Mouse (Mus musculus) stomach, postnatal 0 days (tissue): ENCODE results near the gene Tbce. TPM values are rescaled to one million over a fixed set of nuclear protein-coding genes. Genes with fewer than 3 reads are reported as not detected.
"Not testable (repeated sequence)": the region's sequence is repeated elsewhere in the genome, so short reads cannot be mapped to it uniquely, and the experiment has no call there.

Experiments
- ATAC-seq: fragments of 200-750 bp; cut with Nextera tagmentation; 2 replicates; pipeline ENCODE4 v1.8.0; 2017; ENCODE audit not compliant: low FRiP score, low TSS enrichment
- DNase-seq: peaks from one replicate; pipeline ENCODE4 v3.0.0-alpha.2; 2016; ENCODE audit warnings: low spot score
- H3K27ac ChIP-seq: fragments of 300-500 bp; sonication (generic); replicated peaks from 2 replicates; pipeline ENCODE4 v1.5.1; 2014; ENCODE audit warnings: mild to moderate bottlenecking, control low read depth
- H3K27me3 ChIP-seq: fragments of 300-500 bp; sonication (generic); 2 replicates; pipeline ENCODE4 v1.6.1; 2014; ENCODE audit warnings: low read length; ENCODE audit not compliant: control insufficient read depth, insufficient read depth
- H3K36me3 ChIP-seq: fragments of 300-500 bp; sonication (generic); 2 replicates; pipeline ENCODE4 v1.6.1; 2014; ENCODE audit warnings: low read length, mixed read lengths; ENCODE audit not compliant: control insufficient read depth, insufficient read depth
- H3K4me1 ChIP-seq: fragments of 300-500 bp; sonication (generic); replicated peaks from 2 replicates; pipeline ENCODE4 v1.6.1; 2014; ENCODE audit warnings: antibody characterized with exemption; ENCODE audit not compliant: control insufficient read depth, insufficient read depth
- H3K4me2 ChIP-seq: fragments of 300-500 bp; sonication (generic); replicated peaks from 2 replicates; pipeline ENCODE4 v1.6.1; 2014; ENCODE audit warnings: low read depth, mild to moderate bottlenecking, control low read depth, moderate library complexity
- H3K4me3 ChIP-seq: fragments of 300-500 bp; sonication (generic); 2 replicates; pipeline ENCODE4 v1.5.1; 2014; ENCODE audit warnings: low read depth, low read length, control low read depth
- H3K9ac ChIP-seq: fragments of 300-500 bp; sonication (generic); 2 replicates; pipeline ENCODE4 v1.6.1; 2014; ENCODE audit warnings: mild to moderate bottlenecking, low read length, control low read depth, mixed read lengths
- H3K9me3 ChIP-seq: fragments of 300-500 bp; sonication (generic); 2 replicates; pipeline ENCODE4 v1.6.1; 2016; ENCODE audit warnings: low read length; ENCODE audit not compliant: control insufficient read depth
- CTCF ChIP-seq: IDR thresholded peaks from 2 replicates; pipeline ENCODE4 v1.5.1; 2016; ENCODE audit warnings: antibody characterized with exemption, low read depth, mild to moderate bottlenecking, moderate library complexity
- EP300 ChIP-seq: optimal IDR thresholded peaks from 2 replicates; pipeline ENCODE3; 2016; ENCODE audit warnings: antibody characterized with exemption
- WGBS: fragments of 180-500 bp; shearing (Covaris S2); extraction: QIAGEN DNeasy Blood & Tissue Kit; methylation state at CpG from one replicate; pipeline ENCODE4 v1.1.7; 2014; 5-methylcytosine and 5-hydroxymethylcytosine counted together
- polyA plus RNA-seq: library from polyadenylated mRNA; unstranded; fragments of >200 nt; fragmentation: Nextera tagmentation; extraction: Ambion mirVana; gene quantifications from 2 replicates; pipeline ENCODE4 v1.2.1, GENCODE M21; 2015

The Tbce gene
- polyA plus RNA-seq, 1 experiment from 2014 or later: 29.8 TPM

DNA sequence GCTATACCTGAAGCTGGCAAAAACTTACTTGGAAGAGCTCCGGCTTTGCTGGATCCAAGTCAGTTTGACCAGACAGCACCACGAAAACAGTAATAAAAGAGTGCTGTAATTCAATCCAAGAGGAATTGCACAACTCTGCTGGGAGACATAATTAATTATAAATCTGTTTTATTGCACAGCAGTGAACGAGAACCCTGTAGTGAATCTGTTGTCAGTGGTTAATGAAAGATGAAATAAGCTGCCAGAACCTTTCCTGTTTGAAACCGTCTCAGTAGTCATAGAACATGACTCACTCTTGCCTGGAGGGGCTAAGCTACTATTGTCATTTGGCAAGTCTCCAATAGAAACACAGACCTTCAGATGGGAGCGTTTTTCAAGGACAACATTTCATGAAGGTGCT is 748 bp upstream of the Tbce start:
- no peak for DNase-seq
- peak overlapping the region; percentile 89; the same call in 1 of the 2 replicates for H3K9ac ChIP-seq
- peaks cover 6% of the 10 kb centered on the region; the same call in 1 of the 2 replicates for H3K4me1 ChIP-seq
- peak overlapping the region; percentile 95 for H3K27ac ChIP-seq
- H3K9me3 ChIP-seq: no peaks in the 10 kb centered on the region
- H3K36me3 ChIP-seq: no peaks in the 10 kb centered on the region
- 12% methylated on average over 5 of the region's 5 CpGs for WGBS
- TF ChIP-seq CTCF (no peak), EP300 (no peak)
- peak overlapping the region; percentile 83 for H3K4me3 ChIP-seq
- peak; percentile 32; the same call in 1 of the 2 replicates for ATAC-seq
- peak overlapping the region; percentile 84 for H3K4me2 ChIP-seq
- H3K27me3 ChIP-seq: no peaks in the 10 kb centered on the region

DNA sequence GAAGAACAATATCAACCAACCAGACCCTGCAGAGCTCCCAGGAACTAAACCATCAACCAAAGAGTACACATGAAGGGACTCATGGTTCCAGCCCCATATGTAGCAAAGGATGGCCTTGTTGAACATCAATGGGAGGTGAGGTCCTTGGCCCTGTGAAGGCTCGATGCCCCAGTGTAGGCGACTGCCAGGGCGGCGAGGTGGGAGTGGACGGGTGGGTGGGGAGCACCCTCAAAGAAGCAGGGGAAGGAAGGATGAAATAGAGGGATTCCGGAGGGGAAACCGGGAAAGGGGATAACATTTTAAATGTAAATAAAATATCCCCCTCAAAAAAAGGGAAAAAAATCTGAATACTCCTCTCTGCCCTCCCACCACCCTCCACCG is 537 bp downstream of the Tbce start:
- TF ChIP-seq CTCF (no peak), EP300 (no peak)
- Histone ChIP-seq H3K4me1 (peaks cover 6% of the 10 kb centered on the region; the same call in 1 of the 2 replicates), H3K27ac (peak overlapping the region; percentile 95), H3K9me3 (no peaks in the 10 kb centered on the region), H3K4me3 (peak overlapping the region; percentile 83), H3K9ac (peak overlapping the region; percentile 89), H3K36me3 (no peaks in the 10 kb centered on the region), H3K4me2 (peak overlapping the region; percentile 84), H3K27me3 (no peaks in the 10 kb centered on the region)
- DNase-seq: no peak
- ATAC-seq: peak; percentile 19; the same call in 1 of the 2 replicates
- WGBS: 0% methylated on average over 7 of the region's 8 CpGs

DNA sequence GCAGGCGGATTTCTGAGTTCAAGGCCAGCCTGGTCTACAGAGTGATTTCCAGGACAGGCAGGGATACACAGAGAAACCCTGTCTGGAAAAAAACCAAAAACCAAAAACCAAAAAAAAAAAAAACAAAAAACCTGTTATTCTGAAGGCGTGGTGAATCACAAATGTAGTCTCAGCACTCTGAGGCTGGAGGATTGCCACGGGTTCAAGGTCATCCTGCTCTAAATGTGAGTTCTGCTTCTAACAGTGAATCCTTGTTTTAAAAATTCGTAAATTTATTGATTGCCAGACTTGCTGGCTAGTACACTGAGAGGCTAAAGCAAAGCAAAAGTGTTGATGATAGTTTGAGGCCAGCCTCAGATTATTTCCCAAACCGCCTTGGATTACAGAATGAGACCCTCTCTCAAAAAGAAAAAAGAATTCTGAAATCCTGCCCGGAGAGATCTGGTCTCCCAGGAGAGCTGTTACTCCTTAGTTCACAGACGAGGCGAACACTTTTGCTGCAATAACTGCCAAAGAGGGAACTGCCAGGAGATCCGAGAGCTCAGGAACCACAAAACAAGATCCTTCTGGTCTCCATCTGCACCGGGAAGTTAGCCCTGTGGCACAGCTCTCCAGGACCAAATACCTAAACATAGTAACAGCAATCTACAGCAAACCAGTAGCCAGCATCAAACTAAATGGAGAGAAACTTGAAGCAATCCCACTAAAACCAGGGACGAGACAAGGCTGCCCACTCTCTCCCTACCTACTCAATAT is 3.4 kb downstream of the Tbce start:
- no peaks in the 10 kb centered on the region for H3K27me3 ChIP-seq
- peaks cover 6% of the 10 kb centered on the region; the same call in 1 of the 2 replicates for H3K4me1 ChIP-seq
- 89% methylated on average over 11 of the region's 11 CpGs for WGBS
- H3K4me2 ChIP-seq: no peak overlapping the region
- DNase-seq (no peak), ATAC-seq (no peak)
- H3K9ac ChIP-seq: no peak overlapping the region
- no peaks in the 10 kb centered on the region for H3K9me3 ChIP-seq
- no peak overlapping the region for H3K27ac ChIP-seq
- TF ChIP-seq EP300 (no peak), CTCF (no peak)
- H3K4me3 ChIP-seq: no peak overlapping the region
- H3K36me3 ChIP-seq: no peaks in the 10 kb centered on the region

DNA sequence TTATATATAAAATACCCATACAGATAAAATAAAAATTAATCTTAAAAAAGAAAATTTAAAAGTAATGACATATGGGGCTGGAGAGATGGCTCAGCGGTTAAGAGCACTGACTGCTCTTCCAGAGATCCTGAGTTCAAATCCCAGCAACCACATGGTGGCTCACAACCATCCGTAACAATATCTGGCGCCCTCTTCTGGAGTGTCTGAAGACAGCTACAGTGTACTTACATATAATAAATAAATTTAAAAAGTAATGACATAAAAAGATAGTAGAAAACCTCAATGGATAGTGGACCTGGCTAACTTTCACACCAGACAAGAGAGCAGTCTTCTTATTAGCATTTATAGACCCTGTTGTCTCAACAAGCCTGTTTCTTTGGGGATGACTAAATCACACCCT is 4.1 kb downstream of the Tbce start:
- H3K4me3 ChIP-seq, H3K27ac ChIP-seq, DNase-seq, H3K4me2 ChIP-seq, H3K4me1 ChIP-seq, ATAC-seq, H3K9me3 ChIP-seq, H3K27me3 ChIP-seq, H3K36me3 ChIP-seq, H3K9ac ChIP-seq: not testable (repeated sequence)
- 91% methylated on average over 2 of the region's 3 CpGs for WGBS

DNA sequence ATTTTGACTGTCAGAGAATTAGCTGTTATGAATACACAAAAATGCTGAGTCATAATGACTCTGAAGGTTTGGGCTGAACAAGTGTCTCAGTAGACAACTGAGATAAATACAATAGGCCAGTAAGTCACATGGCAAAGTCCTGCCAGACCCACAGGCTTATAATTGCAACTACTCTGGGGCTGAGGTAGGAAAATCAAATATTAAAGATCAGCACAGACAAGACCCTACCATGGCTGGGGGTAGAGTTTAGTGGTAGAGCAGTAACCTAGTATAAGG is 5.4 kb downstream of the Tbce start:
- Histone ChIP-seq H3K27ac (no peak overlapping the region), H3K4me3 (no peak overlapping the region), H3K36me3 (no peaks in the 10 kb centered on the region), H3K9me3 (no peaks in the 10 kb centered on the region), H3K9ac (no peak overlapping the region), H3K4me2 (no peak overlapping the region), H3K4me1 (0 out of 2 replicates have a peak, but pooled peaks cover 2% of the 10 kb centered on the region), H3K27me3 (no peaks in the 10 kb centered on the region)
- no peak for ATAC-seq
- TF ChIP-seq EP300 (no peak), CTCF (no peak)
- DNase-seq: no peak

DNA sequence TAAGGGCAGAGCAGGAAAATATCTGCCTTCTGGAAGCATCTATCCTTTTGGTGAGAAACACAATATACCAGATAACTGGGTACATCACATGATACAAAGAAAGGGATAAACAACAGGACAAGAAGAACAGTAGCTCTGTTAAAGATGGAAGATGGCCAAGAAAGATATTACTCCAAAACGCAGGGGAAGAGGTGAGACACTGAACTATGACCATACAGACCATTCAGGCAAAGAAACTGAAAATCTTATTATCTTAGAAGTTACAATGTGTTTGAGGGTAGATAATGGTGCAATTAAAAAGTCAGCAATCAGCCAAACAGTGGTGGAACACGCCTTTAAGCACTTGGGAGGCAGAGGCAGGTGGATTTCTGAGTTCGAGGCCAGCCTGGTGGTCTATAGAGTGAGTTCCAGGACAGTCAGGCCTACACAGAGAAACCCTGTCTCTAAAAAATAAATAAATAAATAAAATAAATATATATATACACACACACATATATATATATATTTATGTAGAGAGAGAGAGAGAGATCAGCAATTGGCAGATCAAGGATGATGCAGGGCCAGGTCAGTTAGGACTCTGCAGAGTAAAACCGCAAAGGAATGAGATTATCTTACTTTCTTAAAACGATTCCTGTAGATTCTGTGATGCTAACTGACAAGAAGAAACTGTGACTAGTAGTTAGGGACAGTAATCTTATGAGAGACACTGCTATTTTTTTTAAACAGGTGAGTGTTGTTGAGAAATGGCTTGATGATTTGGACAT is 5.9 kb downstream of the Tbce start:
- Histone ChIP-seq H3K27me3 (no peaks in the 10 kb centered on the region), H3K9ac (no peak overlapping the region), H3K36me3 (no peaks in the 10 kb centered on the region), H3K9me3 (no peaks in the 10 kb centered on the region), H3K4me3 (no peak overlapping the region), H3K4me1 (no peaks in the 10 kb centered on the region), H3K27ac (no peak overlapping the region), H3K4me2 (no peak overlapping the region)
- DNase-seq (no peak), ATAC-seq (no peak)
- TF ChIP-seq EP300: no peak
- no peak for TF ChIP-seq CTCF
- WGBS: 84% methylated on average over 5 of the region's 5 CpGs
